Mouse (Mus musculus): ENCODE measurements around the gene Klhl10.

Klhl10 gene

DNA sequence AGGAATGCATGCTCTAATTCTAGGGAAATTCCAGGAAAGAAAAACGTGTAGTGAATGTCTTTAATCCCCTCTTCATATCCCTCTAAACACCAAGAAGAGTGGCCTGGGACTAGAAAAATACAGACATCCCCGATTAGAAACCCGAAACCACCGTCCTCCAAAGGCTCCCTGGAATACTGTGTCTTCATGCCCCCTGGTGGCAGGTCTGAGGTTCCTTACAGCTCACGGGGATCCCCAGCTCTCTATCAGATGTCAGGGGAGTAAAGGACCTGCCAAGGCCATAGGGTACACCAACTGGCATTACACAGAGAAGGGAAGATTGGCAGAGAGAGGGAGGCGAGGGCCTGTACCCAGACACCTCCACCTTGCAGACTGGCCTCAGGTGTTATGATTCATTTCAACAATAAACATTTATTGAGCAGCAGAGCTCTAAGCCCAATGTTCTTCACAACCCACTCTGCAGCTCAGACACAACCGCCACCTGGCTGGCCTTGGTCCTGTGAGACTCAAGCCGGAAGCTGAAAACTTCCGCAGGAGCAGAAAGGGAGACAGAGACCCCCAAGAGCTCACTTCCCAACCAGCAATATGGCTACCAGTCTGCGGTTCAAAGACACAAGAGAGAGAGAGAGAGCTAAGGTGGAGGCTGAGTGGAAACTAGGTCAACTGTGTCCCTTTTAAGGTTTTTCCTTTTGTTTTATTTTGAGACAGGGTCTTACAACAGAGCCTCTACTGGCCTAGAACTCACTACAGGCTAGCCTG is 33.5 kb upstream of the Klhl10 start:
- DNase-seq (ENCODE audit: low read depth, low spot score): peak; percentile 84

DNA sequence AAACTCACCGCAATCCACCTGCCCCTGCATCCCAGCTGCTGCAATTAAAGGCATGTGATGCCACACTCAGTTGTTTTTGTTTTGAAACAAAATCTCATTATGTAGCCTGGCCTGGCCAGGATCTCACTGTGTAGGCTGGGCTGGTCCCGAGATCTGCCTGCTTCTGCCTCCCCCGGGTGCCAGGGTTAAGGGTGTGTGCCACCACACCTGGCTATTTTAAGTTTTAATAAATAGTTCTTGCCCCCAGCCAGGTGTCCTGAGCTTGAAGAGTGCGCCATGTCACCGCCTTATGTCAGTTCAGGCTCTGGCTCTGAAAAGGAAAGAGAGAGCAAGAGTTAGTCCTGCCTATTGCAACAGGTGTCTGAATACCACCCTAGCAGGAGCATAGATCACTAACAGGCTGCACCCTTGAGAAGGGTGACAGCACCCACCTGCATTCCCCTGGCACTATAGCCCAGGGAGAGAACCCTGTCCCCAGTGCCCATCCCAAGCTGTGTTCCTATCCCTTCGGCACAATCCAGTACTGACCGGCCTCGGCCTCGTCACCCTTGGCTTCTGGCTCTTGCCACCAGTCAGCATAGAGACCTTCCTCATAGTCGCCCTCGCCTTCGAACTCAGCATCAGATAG is 32.8 kb upstream of the Klhl10 start:
- DNase-seq (ENCODE audit: low read depth, low spot score): no peak

- DNase-seq (ENCODE audit: low read depth, low spot score): no peak
Measured at GRCm38 (mm10) chr11:100409686-100410085, 32.0 kb upstream of the Klhl10 start.

- peak; percentile 89 for DNase-seq (ENCODE audit: low read depth, low spot score)
Measured at GRCm38 (mm10) chr11:100411736-100412135, 30.0 kb upstream of the Klhl10 start.

- no peak for DNase-seq (ENCODE audit: low read depth, low spot score)
Measured at GRCm38 (mm10) chr11:100413541-100413940, 28.2 kb upstream of the Klhl10 start.

DNA sequence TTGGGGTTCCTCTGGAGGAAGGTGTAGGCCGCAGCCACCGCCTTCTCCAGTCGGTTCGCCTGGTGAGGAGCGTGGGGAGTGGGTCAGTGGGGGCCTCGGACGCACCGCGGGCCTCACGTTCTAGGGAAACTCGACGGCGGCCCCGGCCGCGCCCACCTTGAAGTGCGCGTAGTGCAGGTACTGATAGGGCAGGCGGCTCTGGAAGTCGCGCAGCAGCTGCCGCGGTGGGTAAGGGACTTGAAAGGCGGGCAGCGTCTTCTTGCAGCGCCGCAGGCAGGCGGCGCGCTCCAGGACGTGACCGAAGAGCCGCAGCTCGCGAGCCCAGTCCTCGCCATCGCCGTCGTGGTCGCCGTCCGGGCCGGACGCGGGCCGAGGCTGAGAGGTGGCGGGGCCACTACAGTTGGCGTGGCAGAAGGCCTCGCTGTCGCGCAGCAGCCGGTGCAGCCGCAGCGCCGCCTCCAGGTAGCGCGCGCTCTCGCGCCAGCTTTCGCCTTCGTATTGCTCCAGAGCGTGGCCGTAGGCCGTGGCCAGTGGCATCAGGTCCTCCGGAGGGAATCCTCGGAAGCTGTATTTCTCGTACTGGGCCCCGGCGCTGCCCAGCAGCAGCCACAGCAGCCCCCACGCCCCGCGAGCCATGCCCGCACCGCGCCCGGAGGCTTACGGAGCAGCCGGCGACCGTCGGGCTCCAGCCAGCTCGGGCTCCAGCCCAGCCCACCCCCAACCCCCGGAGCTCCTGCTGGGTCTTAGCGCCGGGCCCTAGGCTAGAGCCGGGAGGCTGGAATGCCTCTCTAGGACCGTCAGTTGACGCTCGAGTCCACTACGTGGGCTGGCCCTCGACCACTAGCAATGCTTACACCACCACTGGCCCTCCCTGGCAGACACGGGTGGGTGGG is 27.4 kb upstream of the Klhl10 start, which contains the start of gene P3h4:
Gene P3h4, minus strand, starts transcription at position 816 of the 893 bp plus-strand sequence.
- peak; percentile 79 for DNase-seq (ENCODE audit: low read depth, low spot score)

- DNase-seq (ENCODE audit: low read depth, low spot score): peak; percentile 67
Measured at GRCm38 (mm10) chr11:100414914-100415822, 26.5 kb upstream of the Klhl10 start, which contains the start of gene Fkbp10. Fkbp10 (plus strand) TSS chr11:100415697.

DNA sequence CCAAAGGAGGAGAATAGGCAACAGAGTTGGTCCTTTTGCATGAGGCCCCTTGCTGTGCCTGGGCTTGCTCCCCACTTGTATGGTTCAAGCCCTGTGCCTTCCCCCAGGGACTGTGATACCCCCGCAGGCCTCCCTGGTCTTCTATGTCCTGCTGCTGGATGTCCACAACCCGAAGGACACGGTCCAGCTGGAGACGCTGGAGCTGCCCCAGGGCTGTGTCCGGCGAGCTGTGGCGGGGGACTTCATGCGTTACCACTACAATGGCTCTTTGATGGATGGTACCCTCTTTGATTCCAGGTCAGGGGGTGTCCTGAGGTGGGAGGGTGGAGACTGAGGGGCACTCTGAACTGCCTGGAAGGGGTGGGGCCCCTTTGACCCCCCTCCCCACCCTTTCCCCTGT is 20.2 kb upstream of the Klhl10 start:
- DNase-seq (ENCODE audit: low read depth, low spot score): no peak

GRCm38 (mm10) chr11:100423836-100424235 is 17.9 kb upstream of the Klhl10 start:
- no peak for DNase-seq (ENCODE audit: low read depth, low spot score)

DNA sequence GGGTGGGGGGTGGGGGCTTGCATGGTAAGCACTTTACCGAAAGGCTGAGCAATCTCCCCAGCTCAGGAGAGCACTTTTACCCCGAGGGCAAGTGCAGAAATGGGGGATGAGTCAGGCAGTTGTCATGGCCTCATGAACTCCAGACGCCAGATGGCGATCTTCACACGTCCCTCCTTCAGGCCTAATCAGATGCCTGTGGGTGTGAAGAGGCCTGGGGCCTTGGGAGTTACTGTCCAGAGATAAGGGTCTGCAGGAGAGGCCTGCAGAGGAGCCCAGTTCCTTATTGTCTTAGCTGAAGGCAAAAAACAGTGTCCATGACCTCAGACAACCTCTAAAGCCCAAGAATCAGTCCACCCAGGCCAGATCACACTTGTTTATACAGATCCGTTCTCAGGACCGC is 15.9 kb upstream of the Klhl10 start:
- peak; percentile 92 for DNase-seq (ENCODE audit: low read depth, low spot score)

DNA sequence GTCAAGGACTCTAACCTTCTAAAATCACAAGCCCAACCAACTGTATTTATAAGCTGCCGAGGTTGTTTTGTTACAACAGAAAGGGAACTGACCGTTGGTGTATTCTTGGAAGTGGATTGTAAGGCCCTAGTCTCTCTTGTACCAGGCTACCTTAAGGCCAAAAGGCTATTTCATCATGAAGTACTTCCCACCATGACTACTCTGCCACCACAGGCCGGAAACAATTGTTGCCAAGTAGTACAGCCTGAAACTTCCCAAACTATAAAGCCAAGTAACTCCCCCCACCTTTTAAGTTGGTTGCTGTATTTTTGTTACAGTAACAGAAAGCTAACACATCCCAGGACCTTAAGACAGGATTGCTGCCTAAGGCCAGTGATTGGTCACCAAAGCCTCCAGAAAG is 14.9 kb upstream of the Klhl10 start:
- DNase-seq (ENCODE audit: low read depth, low spot score): no peak

DNA sequence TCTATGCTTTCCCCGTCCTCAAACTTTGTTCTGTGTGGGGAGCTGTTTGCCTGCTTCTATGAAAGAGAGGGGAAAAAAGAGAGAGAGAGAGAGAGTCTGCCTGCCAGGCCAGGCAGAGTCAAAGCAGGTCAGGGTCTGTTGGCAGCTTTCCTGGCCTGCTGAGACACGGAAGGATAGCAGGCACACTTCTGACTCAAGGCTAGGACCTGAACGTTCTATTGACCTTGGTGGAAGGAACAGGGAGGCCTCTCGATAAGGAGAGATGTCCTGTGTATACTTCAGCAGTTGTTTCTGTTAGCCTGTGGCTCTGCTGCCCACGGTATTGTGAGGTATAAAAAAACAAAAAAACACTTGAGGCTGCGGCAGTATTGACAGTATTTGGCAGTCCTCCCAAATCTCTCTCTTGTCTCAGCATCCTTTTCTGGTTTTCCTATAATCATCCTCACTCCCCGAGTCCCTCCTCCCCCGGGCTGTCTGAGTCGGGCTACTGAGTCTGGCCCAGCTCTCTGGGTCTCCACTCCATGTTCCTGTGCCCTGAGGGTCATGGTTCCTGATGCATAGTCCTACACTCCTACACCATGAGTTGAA is 13.0 kb upstream of the Klhl10 start:
- DNase-seq (ENCODE audit: low read depth, low spot score): no peak

DNA sequence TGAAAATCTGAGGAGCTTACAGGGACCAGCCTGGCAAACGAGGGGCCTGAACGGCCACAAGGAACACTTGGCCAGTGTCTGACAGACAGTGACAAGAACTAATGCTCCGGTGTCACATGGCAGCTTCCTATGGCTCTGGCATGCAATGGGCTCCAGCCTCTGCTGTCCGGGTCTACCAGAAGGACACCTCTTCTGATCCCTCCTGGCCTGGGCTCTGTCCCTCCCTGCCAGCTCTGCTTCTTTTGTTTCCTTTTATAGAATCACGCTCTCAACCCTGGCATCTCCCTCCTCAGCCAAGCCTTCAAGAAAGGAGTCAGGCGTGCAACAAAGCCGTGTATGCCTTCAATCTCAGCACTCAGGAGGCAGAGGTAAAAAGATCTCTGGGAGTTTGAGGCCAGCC is 11.7 kb upstream of the Klhl10 start:
- no peak for DNase-seq (ENCODE audit: low read depth, low spot score)

DNA sequence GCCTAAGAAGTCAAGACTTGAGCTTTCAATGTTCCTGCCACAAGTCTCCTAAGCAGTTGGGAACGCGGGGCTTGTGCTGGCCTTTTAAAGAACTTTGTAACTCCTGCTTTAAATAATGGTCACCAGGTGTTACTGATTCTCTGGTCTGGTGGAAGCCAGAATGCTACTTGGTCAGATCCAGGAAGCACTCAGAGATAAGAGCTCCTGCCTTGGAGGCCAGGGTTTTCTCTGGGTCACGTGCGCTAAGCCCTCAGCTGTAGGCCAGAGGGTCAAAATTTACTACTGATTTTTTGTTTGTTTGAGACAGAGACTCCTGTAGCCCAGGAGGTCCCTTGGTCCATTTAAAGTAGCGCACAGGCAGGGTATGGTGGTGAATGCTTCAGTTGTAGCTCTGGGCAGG is 9.7 kb upstream of the Klhl10 start:
- DNase-seq (ENCODE audit: low read depth, low spot score): no peak

DNA sequence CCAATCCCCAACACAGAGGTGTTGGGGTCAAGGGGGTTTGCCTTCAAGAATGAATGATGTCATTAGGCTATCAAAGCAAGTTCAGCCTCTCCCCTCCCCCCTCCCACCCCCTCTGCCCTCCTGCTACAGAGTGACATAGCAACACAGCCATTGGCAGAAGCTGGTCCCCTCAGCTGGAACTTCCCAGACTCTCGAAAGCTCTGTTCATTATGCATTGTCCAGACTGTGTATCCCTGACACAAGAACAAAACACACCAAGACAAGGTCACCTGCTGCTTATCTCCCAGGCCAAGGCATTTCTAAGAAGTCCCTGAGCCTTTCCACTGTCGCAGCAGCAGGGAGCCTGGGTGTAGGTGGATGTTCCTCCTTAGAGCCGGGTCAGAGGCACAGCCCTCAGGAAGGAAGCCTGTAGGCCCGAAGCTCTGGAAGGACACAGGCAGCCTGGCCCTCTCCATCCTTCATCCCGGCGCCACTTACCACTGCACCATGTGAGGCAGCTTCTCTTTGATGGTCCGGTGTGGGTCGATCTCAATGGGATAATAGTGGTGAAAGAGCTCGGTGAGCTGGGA is 6.0 kb upstream of the Klhl10 start:
- DNase-seq (ENCODE audit: low read depth, low spot score): peak; percentile 65

DNA sequence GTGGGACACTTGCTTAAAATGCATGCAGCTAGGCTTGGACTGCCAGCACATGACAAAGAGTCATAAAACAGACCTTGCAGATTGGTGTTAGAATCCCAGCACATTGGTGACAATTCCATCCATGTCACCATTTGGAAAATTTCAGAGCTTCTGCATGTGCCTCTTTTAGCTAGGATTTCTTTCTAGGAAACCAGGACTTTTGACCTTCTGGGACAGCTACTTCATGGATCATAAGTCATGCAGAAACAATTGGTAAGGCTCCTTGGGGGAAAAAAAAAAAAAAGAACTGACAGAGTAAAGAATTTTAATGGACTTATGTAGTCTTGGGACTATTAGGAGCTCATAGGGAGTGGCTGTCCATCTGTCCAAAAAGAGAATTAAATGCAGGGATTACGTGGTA is 3.8 kb upstream of the Klhl10 start:
- DNase-seq (ENCODE audit: low read depth, low spot score): no peak

DNA sequence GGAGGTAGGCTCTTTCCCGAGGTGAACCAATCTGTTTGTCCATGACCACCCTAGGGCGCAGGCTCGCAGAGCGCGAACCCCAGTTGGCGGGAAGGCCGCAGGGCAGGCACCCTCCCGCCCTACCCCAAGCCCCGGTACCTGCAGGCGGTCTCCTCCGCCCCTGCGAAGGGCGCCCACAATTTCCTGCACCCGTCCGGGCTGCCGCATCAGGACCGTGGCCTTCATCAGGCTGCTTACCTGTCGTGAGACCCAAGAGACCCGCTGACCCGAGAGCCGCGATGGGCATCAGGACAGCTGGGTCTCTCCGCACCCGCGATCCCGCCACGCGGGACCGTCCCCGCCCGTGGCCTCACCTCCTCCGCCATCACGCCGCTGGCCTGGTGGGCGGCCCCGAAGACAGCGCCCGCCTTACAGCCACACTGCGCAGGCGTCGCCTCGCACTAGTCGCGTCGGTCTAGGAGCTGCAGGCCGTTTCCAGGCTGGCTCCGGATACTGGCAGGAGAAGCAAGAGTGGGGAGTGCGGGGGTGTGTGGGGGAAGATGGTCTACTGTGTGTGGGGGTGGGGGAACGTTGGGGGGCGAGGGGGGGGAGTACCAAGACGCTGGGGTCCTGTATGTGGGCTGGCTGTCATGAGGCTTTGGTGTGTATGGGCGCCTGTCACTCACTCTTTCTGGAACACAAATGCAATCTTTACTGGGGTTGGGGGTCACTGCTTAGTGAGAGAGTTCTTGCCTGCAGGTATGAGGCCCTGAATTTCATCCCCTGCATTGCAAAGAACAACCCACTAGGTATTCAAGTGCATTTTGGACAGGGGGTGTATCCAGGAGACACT is 810 bp upstream of the Klhl10 start:
- DNase-seq (ENCODE audit: low read depth, low spot score): peak; percentile 79

GRCm38 (mm10) chr11:100442625-100443024 is 908 bp downstream of the Klhl10 start:
- no peak for DNase-seq (ENCODE audit: low read depth, low spot score)

GRCm38 (mm10) chr11:100457247-100457646 is 15.5 kb downstream of the Klhl10 start:
- DNase-seq (ENCODE audit: low read depth, low spot score): no peak

All from R1 (cell line).